Mouse (Mus musculus) c-Kit-positive CD71-negative TER-119-negative erythroid progenitor cells, embryonic 14.5 days (primary cell): Measurements from ENCODE around the gene Polg.

Experiments
- DNase-seq: peaks from one replicate; pipeline ENCODE4 v3.0.0-alpha.2; 2013; ENCODE audit warnings: low read depth

Gene Polg

GRCm38 (mm10) chr7:79465461-79466044, 609 bp downstream of the Polg start:
- no peak for DNase-seq

GRCm38 (mm10) chr7:79464776-79465420, 1.3 kb downstream of the Polg start:
- DNase-seq: no peak

DNA sequence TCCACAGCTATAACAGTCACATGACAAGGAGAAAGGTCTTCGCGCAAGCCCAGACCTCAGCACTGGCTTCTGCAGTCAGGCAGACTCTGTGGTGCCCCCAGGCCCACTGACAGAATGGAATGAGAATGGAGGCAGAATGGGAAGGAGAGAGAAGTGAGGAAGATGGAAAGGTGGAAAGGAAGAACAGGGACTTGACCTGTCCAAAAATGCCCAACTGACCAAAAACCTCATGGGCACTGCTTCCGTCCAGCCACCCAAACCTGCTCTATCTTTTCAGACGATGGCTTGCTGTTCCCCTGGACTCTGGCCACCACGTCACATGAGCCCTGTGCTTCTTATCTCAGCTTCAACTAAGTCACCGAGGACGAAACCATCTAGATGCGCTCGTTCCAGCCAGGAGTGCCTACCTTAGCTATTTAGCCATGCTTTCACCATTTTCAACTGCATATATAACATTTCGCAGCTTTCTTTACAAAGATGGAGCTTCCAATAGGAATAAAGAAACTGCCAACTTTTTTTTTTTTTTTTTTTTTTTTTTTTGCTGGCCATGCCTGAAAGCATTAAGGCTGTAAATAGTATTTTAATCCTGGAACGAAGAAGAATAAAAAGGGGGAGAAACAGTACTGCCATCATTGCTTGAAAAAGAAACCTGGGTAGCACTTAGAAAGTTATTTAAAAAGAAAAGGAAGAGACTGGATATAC, 2.6 kb downstream of the Polg start:
- DNase-seq: no peak

DNA sequence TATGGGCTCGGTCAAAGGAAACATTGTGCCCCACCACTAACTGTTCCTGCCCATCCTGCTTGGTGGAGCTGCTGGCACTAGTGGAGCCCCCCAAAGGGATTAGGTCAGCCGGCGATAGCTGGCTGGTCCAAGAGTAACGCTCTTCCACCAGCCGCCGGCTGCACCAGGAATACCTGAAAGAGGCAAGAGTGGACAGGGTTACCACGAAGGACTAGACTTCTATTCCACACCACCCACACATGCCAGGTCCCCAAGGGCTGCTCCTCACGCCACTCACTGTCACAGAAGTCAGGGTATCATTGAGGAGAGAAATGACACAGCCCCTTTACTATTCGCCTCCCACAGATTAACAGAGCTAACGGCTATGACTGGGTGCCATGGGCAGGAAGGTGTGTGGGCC, 4.4 kb downstream of the Polg start:
- DNase-seq: no peak

DNA sequence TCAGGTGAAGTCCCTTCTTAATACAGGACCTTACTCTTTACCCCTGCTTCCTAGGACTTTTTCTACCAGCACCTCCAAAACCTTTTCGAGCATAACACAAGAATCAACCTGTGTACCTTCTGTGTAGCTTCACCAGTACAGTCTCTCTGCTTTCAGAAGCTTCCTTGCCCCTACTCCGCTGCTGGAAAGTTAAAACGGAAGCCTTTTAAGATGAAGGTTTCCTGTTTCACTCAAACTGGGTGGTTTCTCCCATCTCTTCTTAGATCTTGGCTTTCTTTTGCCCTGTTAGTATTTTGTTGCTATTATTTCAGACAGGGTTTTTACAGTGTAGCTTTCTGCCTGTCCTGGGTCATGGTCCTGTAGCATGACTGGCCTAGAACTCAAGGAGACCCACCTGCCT, 18.7 kb downstream of the Polg start:
- no peak for DNase-seq

DNA sequence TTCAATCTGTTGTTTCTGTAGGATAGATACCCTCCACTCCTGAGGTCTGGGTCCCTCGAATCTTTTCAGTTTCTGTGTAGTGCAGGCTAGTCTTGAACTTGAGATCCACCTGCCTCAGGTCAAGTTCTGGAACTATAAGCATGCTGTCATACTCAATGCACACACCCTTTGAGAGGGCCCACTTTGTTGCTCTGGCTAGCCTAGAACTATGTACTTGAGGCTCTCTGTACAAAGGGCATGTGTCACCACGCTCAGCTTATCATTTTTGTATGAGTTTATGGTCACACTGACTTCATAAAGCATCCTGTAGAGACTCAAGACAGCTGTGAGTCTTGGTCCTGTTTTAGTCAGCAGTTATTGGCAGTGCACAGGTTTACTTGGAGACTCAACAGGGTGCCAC, 19.1 kb downstream of the Polg start:
- DNase-seq: no peak

DNA sequence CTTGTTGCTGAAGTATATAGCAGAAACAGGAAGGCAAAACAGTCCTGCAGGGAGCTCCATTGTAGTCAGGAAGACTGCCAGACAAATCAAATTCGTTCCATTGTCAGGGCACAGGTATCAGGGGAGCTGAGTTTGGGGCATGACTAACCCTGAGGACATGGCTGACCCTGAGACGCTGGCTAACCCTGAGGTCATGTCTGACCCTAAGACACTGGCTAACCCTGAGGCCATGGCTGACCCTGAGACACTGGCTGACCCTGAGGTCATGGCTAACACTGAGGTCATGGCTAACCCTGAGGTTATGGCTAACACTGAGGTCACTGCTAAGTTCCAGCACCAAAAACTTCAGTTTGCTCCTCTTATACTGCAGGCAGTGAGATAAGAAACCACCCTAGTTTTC, 26.1 kb downstream of the Polg start:
- no peak for DNase-seq

DNA sequence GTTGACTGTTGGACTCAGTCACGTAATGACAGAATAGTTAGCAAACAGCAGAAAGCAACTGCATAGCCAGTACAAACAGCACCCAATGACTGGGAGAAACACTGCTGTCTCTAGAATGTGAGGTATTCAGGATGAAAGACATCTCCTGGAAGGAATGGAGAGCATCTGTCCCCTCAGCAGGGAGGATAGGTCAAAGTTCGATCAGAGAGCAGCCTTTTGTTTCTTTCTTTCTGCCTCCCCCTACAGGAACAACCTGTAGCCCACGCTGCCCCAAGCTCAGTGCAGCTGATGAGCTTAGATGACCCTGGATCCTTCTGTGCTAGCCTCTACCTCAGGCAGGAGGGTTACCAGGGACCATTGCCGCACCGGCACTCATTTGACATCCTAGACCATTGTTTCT, 37.9 kb downstream of the Polg start:
- no peak for DNase-seq

- no peak for DNase-seq
These were observed 40.4 kb downstream of the Polg start for GRCm38 (mm10) chr7:79425804-79426203.

GRCm38 (mm10) chr7:79422876-79423275, 43.3 kb downstream of the Polg start:
- no peak for DNase-seq

- DNase-seq: no peak
These were observed 46.2 kb downstream of the Polg start for GRCm38 (mm10) chr7:79419950-79420349.

- no peak for DNase-seq
These were observed 51.5 kb downstream of the Polg start for GRCm38 (mm10) chr7:79414449-79415375.

DNA sequence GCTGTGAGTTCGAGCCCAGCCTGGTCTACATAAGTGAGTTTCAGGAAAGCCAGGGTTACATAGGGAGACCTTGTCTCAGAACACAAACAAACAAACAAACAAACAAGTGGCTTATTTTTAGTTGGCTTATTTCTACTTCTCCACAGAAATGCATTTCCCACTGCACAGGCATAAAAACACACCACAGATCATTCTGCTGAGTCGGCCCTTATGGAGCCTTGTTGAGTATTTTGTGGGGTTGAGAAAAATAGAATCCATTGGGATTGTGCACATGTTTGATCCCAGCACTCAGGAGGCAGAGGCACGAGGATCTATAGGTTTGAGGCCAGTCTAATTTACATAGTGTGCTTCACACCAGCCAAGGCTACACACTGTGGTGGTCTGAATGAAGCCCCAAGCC, 65.9 kb downstream of the Polg start:
- DNase-seq: no peak

GRCm38 (mm10) chr7:79398971-79399370, 67.2 kb downstream of the Polg start:
- DNase-seq: no peak

DNA sequence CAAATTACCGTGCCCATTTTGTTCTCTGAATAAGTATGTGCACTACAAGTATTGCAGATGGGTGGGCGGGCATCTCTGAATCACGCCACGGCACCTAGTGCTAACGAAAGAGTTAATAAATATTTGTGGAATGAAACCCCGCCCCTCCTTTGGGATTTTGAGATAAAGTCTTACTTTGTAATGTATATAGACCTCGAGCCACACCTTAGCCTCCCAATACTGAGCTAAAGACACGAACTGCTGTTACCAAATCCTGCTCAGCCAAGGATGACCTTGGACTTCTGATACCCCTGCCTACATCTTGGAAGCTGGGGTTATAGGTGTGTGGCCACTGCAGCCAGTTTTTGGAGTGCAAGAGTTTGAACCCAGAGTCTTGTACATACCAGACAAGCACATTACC, 67.7 kb downstream of the Polg start:
- DNase-seq: no peak

DNA sequence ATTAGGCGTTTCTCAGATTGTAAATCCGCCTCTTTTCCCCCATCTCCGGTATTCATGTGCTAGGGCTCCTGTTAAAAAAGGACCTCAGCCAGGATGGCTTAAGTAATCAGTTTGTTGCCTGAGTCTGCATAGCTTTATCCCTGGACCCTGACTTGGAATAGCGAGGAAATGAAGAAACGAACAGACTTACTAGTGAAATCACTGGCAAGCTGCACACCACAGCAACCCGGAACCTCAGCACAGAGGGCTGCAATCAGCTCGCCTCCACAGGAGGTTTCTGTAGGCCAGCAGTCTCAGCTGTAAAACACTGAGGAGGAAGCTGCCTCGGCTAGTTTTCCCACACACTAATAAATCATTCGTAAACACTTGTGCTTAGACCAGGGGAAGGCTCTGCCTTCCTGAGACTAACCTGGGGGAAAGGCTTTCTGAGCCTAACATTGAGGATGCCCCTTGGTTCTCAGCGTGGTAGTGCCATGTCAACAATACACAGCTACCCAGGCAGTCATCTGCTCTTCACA, 68.7 kb downstream of the Polg start:
- no peak for DNase-seq
